Mouse (Mus musculus): Measurements from ENCODE around the gene Chst14. TPM values are rescaled to one million over a fixed set of nuclear protein-coding genes. Genes with fewer than 3 reads are reported as not detected.
A peak's percentile ranks its signal among the peaks of the same experiment; 100 is the strongest.

The Chst14 gene
- polyA plus RNA-seq, 1 experiment from 2014 or later = 21.1 TPM

- 71% methylated on average over 5 of the region's 5 CpGs for WGBS
- Histone ChIP-seq H3K27me3 (ENCODE audit: control insufficient read depth, insufficient read depth, low read length) (peaks cover 18% of the 10 kb centered on the region), H3K4me2 (ENCODE audit: low read depth, low read length) (peak overlapping the region; percentile 86; the same call in 1 of the 2 replicates), H3K36me3 (ENCODE audit: control insufficient read depth, insufficient read depth, low read length) (no peaks in the 10 kb centered on the region), H3K9me3 (replicated peaks; ENCODE audit: control insufficient read depth, low read length) (no peaks in the 10 kb centered on the region), H3K4me3 (replicated peaks; ENCODE audit: low read length) (no peak overlapping the region), H3K27ac (ENCODE audit: low read length) (no peak overlapping the region), H3K4me1 (ENCODE audit: control insufficient read depth, insufficient read depth, low read length) (peaks cover 8% of the 10 kb centered on the region; the same call in 1 of the 2 replicates), H3K9ac (ENCODE audit: low read length) (no peak overlapping the region)
- ATAC-seq (ENCODE audit: insufficient read depth, low FRiP score) = no peak
Measured at GRCm38 (mm10) chr2:118972048-118972447, 45.8 kb downstream of the Chst14 start.

- Histone ChIP-seq H3K9me3 (replicated peaks; ENCODE audit: control insufficient read depth, low read length) (no peaks in the 10 kb centered on the region), H3K4me3 (replicated peaks; ENCODE audit: low read length) (peak overlapping the region; percentile 45), H3K4me1 (ENCODE audit: control insufficient read depth, insufficient read depth, low read length) (peaks cover 8% of the 10 kb centered on the region; the same call in 1 of the 2 replicates), H3K27ac (ENCODE audit: low read length) (no peak overlapping the region), H3K36me3 (ENCODE audit: control insufficient read depth, insufficient read depth, low read length) (no peaks in the 10 kb centered on the region), H3K9ac (ENCODE audit: low read length) (peak overlapping the region; percentile 68; the same call in 1 of the 2 replicates), H3K27me3 (ENCODE audit: control insufficient read depth, insufficient read depth, low read length) (peaks cover 26% of the 10 kb centered on the region), H3K4me2 (ENCODE audit: low read depth, low read length) (peak overlapping the region; percentile 86)
- 2% methylated on average over 33 of the region's 33 CpGs for WGBS
- peak; percentile 70 for ATAC-seq (ENCODE audit: insufficient read depth, low FRiP score)
Measured at GRCm38 (mm10) chr2:118972687-118973376, 46.5 kb downstream of the Chst14 start.

- Histone ChIP-seq H3K4me2 (ENCODE audit: low read depth, low read length) (peak overlapping the region; percentile 96), H3K4me1 (ENCODE audit: control insufficient read depth, insufficient read depth, low read length) (peaks cover 8% of the 10 kb centered on the region; the same call in 1 of the 2 replicates), H3K36me3 (ENCODE audit: control insufficient read depth, insufficient read depth, low read length) (no peaks in the 10 kb centered on the region), H3K9me3 (replicated peaks; ENCODE audit: control insufficient read depth, low read length) (no peaks in the 10 kb centered on the region), H3K27ac (ENCODE audit: low read length) (no peak overlapping the region), H3K4me3 (replicated peaks; ENCODE audit: low read length) (peak overlapping the region; percentile 67), H3K9ac (ENCODE audit: low read length) (peak overlapping the region; percentile 85), H3K27me3 (ENCODE audit: control insufficient read depth, insufficient read depth, low read length) (peaks cover 28% of the 10 kb centered on the region)
- no peak for ATAC-seq (ENCODE audit: insufficient read depth, low FRiP score)
- WGBS = 3% methylated on average over 15 of the region's 15 CpGs
Measured at GRCm38 (mm10) chr2:118975855-118976254, 49.6 kb downstream of the Chst14 start.

- peak overlapping the region; percentile 15; the same call in 1 of the 2 replicates for H3K27ac ChIP-seq (ENCODE audit: low read length)
- H3K36me3 ChIP-seq (ENCODE audit: control insufficient read depth, insufficient read depth, low read length) = no peaks in the 10 kb centered on the region
- peaks cover 8% of the 10 kb centered on the region; the same call in 1 of the 2 replicates for H3K4me1 ChIP-seq (ENCODE audit: control insufficient read depth, insufficient read depth, low read length)
- H3K9me3 ChIP-seq (replicated peaks; ENCODE audit: control insufficient read depth, low read length) = no peaks in the 10 kb centered on the region
- H3K9ac ChIP-seq (ENCODE audit: low read length) = peak overlapping the region; percentile 85
- peak overlapping the region; percentile 67 for H3K4me3 ChIP-seq (replicated peaks; ENCODE audit: low read length)
- WGBS = 2% methylated on average over 57 of the region's 57 CpGs
- peak; percentile 84 for ATAC-seq (ENCODE audit: insufficient read depth, low FRiP score)
- peaks cover 28% of the 10 kb centered on the region for H3K27me3 ChIP-seq (ENCODE audit: control insufficient read depth, insufficient read depth, low read length)
- peak overlapping the region; percentile 96 for H3K4me2 ChIP-seq (ENCODE audit: low read depth, low read length)
Measured at GRCm38 (mm10) chr2:118976282-118976929, 50.1 kb downstream of the Chst14 start.

- Histone ChIP-seq H3K4me2 (ENCODE audit: low read depth, low read length) (peak overlapping the region; percentile 96), H3K27me3 (ENCODE audit: control insufficient read depth, insufficient read depth, low read length) (peaks cover 28% of the 10 kb centered on the region), H3K9me3 (replicated peaks; ENCODE audit: control insufficient read depth, low read length) (no peaks in the 10 kb centered on the region), H3K9ac (ENCODE audit: low read length) (peak overlapping the region; percentile 85), H3K27ac (ENCODE audit: low read length) (no peak overlapping the region), H3K4me3 (replicated peaks; ENCODE audit: low read length) (peak overlapping the region; percentile 67), H3K36me3 (ENCODE audit: control insufficient read depth, insufficient read depth, low read length) (no peaks in the 10 kb centered on the region), H3K4me1 (ENCODE audit: control insufficient read depth, insufficient read depth, low read length) (peaks cover 8% of the 10 kb centered on the region; the same call in 1 of the 2 replicates)
- 16% methylated on average over 5 of the region's 5 CpGs for WGBS
- no peak for ATAC-seq (ENCODE audit: insufficient read depth, low FRiP score)
Measured at GRCm38 (mm10) chr2:118976941-118977340, 50.6 kb downstream of the Chst14 start.

- Histone ChIP-seq H3K9me3 (replicated peaks; ENCODE audit: control insufficient read depth, low read length) (no peaks in the 10 kb centered on the region), H3K4me3 (replicated peaks; ENCODE audit: low read length) (no peak overlapping the region), H3K4me2 (ENCODE audit: low read depth, low read length) (no peak overlapping the region), H3K4me1 (ENCODE audit: control insufficient read depth, insufficient read depth, low read length) (peaks cover 8% of the 10 kb centered on the region; the same call in 1 of the 2 replicates), H3K9ac (ENCODE audit: low read length) (no peak overlapping the region), H3K27me3 (ENCODE audit: control insufficient read depth, insufficient read depth, low read length) (peaks cover 28% of the 10 kb centered on the region), H3K36me3 (ENCODE audit: control insufficient read depth, insufficient read depth, low read length) (no peaks in the 10 kb centered on the region), H3K27ac (ENCODE audit: low read length) (no peak overlapping the region)
- ATAC-seq (ENCODE audit: insufficient read depth, low FRiP score) = no peak
- 33% methylated on average over 6 of the region's 6 CpGs for WGBS
Measured at GRCm38 (mm10) chr2:118978064-118978463, 51.8 kb downstream of the Chst14 start.

Other genes with a start within 250 kb of the Chst14 start
- gene Ankrd63, start 222.5 kb upstream of the Chst14 start, polyA plus RNA-seq (2015; fragmentation: Nextera tagmentation; extraction: Ambion mirVana) = 0.06 TPM in 2 replicates
- gene Plcb2, start 198.1 kb upstream of the Chst14 start, polyA plus RNA-seq (2015; fragmentation: Nextera tagmentation; extraction: Ambion mirVana) = 1.4 and 2.0 TPM in 2 replicates
- 26.0 and 28.5 TPM in 2 replicates for gene Inafm2, start 180.7 kb upstream of the Chst14 start, polyA plus RNA-seq (2015; fragmentation: Nextera tagmentation; extraction: Ambion mirVana)
- gene Ccdc9b, start 163.8 kb upstream of the Chst14 start, polyA plus RNA-seq (2015; fragmentation: Nextera tagmentation; extraction: Ambion mirVana) = 2.9 and 4.0 TPM in 2 replicates
- 22.2 and 38.3 TPM in 2 replicates for gene Phgr1, start 153.7 kb upstream of the Chst14 start, polyA plus RNA-seq (2015; fragmentation: Nextera tagmentation; extraction: Ambion mirVana)
- 2.1 and 2.5 TPM in 2 replicates for gene Disp2, start 146.8 kb upstream of the Chst14 start, polyA plus RNA-seq (2015; fragmentation: Nextera tagmentation; extraction: Ambion mirVana)
- gene Knstrn, start 112.5 kb upstream of the Chst14 start, polyA plus RNA-seq (2015; fragmentation: Nextera tagmentation; extraction: Ambion mirVana) = 75.0 and 86.7 TPM in 2 replicates
- gene Ivd, start 64.5 kb upstream of the Chst14 start, polyA plus RNA-seq (2015; fragmentation: Nextera tagmentation; extraction: Ambion mirVana) = 64.3 and 65.4 TPM in 2 replicates
- gene Bahd1, start 26.1 kb upstream of the Chst14 start, polyA plus RNA-seq (2015; fragmentation: Nextera tagmentation; extraction: Ambion mirVana) = 3.4 and 3.6 TPM in 2 replicates
- gene Ccdc32, start 102.9 kb downstream of the Chst14 start, polyA plus RNA-seq (2015; fragmentation: Nextera tagmentation; extraction: Ambion mirVana) = 23.8 and 24.0 TPM in 2 replicates
- gene Rpusd2, start 108.3 kb downstream of the Chst14 start, polyA plus RNA-seq (2015; fragmentation: Nextera tagmentation; extraction: Ambion mirVana) = 3.0 and 3.3 TPM in 2 replicates
- gene Knl1, start 120.6 kb downstream of the Chst14 start, polyA plus RNA-seq (2015; fragmentation: Nextera tagmentation; extraction: Ambion mirVana) = 39.3 and 44.8 TPM in 2 replicates
- 33.1 and 36.6 TPM in 2 replicates for gene Rad51, start 186.3 kb downstream of the Chst14 start, polyA plus RNA-seq (2015; fragmentation: Nextera tagmentation; extraction: Ambion mirVana)
- gene Rmdn3, start 230.5 kb downstream of the Chst14 start, polyA plus RNA-seq (2015; fragmentation: Nextera tagmentation; extraction: Ambion mirVana) = 42.9 and 45.2 TPM in 2 replicates
- 5.9 and 9.9 TPM in 2 replicates for gene Gchfr, start 241.3 kb downstream of the Chst14 start, polyA plus RNA-seq (2015; fragmentation: Nextera tagmentation; extraction: Ambion mirVana)
- 3.6 and 5.9 TPM in 2 replicates for gene Gm14137, start 248.0 kb downstream of the Chst14 start, polyA plus RNA-seq (2015; fragmentation: Nextera tagmentation; extraction: Ambion mirVana)